ENCODE assay signal across 14 mouse cellular contexts in genomic region chr13:83072073-83072472, GRCm38 (mm10).
"Had no signal": no experiment of that assay in that cellular context is flagged by ENCODE, and none has a peak within 500 bp of the region (broad histone marks: within the 10 kb centered on the region; RNA-seq: fewer than 3 reads in every experiment).

No protein-coding gene starts in this region.

- H3K9me3 ChIP-seq: liver, embryonic 15.5 days; midbrain, embryonic 12.5 days; neural tube, embryonic 13.5 days; stomach, embryonic 15.5 days had no signal

- H3K4me1 ChIP-seq: liver, embryonic 15.5 days; midbrain, embryonic 12.5 days; neural tube, embryonic 13.5 days; stomach, embryonic 15.5 days had no signal

- H3K36me3 ChIP-seq: liver, embryonic 15.5 days; midbrain, embryonic 12.5 days; neural tube, embryonic 13.5 days; stomach, embryonic 15.5 days had no signal

- ATAC-seq: midbrain, embryonic 16.5 days had no signal

- H3K4me3 ChIP-seq: layer of hippocampus, adult 2 months; liver, embryonic 15.5 days; midbrain, embryonic 12.5 days; neural tube, embryonic 13.5 days; stomach, embryonic 15.5 days had no signal

- DNase-seq: kidney, adult 18-20 months; kidney, postnatal 10 days; kidney, postnatal 4 days; left cerebral cortex, postnatal 4 days; lung, postnatal 10 days; right cerebral cortex, postnatal 14 days; thymus, adult 2 months; thymus, postnatal 25 days had no signal

- H3K27me3 ChIP-seq: liver, embryonic 15.5 days; midbrain, embryonic 12.5 days; neural tube, embryonic 13.5 days; stomach, embryonic 15.5 days had no signal
